Mouse (Mus musculus) kidney, postnatal 0 days (tissue): ENCODE data around the gene Atcay. TPM values are rescaled to one million over a fixed set of nuclear protein-coding genes. Genes with fewer than 3 reads are reported as not detected.

Experiments
- ATAC-seq: fragments of 200-750 bp; cut with Nextera tagmentation; replicated peaks from 2 replicates; pipeline ENCODE4 v1.8.0; 2017; ENCODE audit warnings: low read depth, moderate number of reproducible peaks, moderate TSS enrichment, moderate library complexity; ENCODE audit not compliant: low FRiP score
- DNase-seq: peaks from one replicate; pipeline ENCODE4 v3.0.0-alpha.2; 2016; ENCODE audit warnings: low spot score
- H3K27ac ChIP-seq: fragments of 300-500 bp; sonication (generic); 2 replicates; pipeline ENCODE4 v1.5.1; 2014; ENCODE audit warnings: mild to moderate bottlenecking
- H3K27me3 ChIP-seq: fragments of 300-500 bp; sonication (generic); 2 replicates; pipeline ENCODE4 v1.6.1; 2014; ENCODE audit warnings: low read length, mixed read lengths; ENCODE audit not compliant: insufficient read depth
- H3K36me3 ChIP-seq: fragments of 300-500 bp; sonication (generic); 2 replicates; pipeline ENCODE4 v1.6.1; 2014; ENCODE audit warnings: low read length, mixed read lengths; ENCODE audit not compliant: insufficient read depth
- H3K4me1 ChIP-seq: fragments of 300-500 bp; sonication (generic); replicated peaks from 2 replicates; pipeline ENCODE4 v1.6.1; 2014; ENCODE audit warnings: antibody characterized with exemption, low read length, mixed read lengths; ENCODE audit not compliant: insufficient read depth
- H3K4me2 ChIP-seq: fragments of 300-500 bp; sonication (generic); 2 replicates; pipeline ENCODE4 v1.6.1; 2014; ENCODE audit warnings: mild to moderate bottlenecking, low read length, moderate library complexity, mixed read lengths
- H3K4me3 ChIP-seq: fragments of 300-500 bp; sonication (generic); replicated peaks from 2 replicates; pipeline ENCODE4 v1.5.1; 2014; ENCODE audit warnings: low read depth, low read length
- H3K9ac ChIP-seq: fragments of 300-500 bp; sonication (generic); 2 replicates; pipeline ENCODE4 v1.6.1; 2014; ENCODE audit warnings: low read depth, low read length
- H3K9me3 ChIP-seq: fragments of 300-500 bp; sonication (generic); replicated peaks from 2 replicates; pipeline ENCODE4 v1.6.1; 2016; ENCODE audit warnings: low read length, inconsistent platforms, mixed read lengths
- CTCF ChIP-seq: IDR thresholded peaks from 2 replicates; pipeline ENCODE4 v1.5.1; 2016; ENCODE audit warnings: antibody characterized with exemption, low read depth, mild to moderate bottlenecking, moderate library complexity
- WGBS: fragments of 180-500 bp; shearing (Covaris S2); extraction: QIAGEN DNeasy Blood & Tissue Kit; methylation state at CpG from one replicate; pipeline ENCODE4 v1.1.7; 2014; 5-methylcytosine and 5-hydroxymethylcytosine counted together
- polyA plus RNA-seq: library from polyadenylated mRNA; unstranded; fragments of >200 nt; fragmentation: Nextera tagmentation; extraction: Ambion mirVana; gene quantifications from 2 replicates; pipeline ENCODE4 v1.2.1, GENCODE M21; 2015

Atcay gene
- polyA plus RNA-seq, 1 experiment from 2014 or later = 0.32 TPM

DNA sequence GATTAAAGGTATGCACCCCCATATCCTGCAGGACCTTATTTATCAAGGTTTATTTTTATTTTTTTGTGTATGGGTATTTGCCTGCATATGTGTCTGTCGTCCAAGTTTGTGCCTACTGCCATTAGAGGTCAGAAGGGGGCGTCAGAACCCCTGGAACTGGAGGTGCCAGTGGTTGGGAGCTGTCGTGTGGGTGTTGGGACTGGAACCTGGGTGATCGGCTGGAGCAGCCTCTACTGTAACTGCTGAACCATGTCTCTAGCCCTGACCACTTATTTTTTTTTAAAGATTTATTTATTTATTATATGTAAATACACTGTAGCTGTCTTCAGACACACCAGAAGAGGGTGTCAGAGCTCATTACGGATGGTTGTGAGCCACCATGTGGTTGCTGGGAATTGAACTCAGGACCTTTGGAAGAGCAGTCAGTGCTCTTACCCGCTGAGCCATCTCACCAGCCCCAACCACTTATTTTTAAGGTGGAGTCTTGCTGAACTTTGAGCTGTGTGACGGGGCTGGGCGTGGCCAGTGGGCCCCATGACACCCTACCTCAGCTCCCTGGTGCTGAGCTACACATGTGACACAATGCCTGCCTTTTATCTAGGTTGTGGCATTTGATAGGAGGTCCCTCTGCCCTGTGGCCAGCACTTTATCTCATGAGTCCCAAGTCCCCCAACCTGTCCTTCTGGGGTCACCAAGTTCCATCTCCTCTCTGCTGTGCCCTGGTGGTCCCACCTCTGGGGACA lies 27.5 kb downstream of the Atcay start:
- peak; percentile 35; the same call in 1 of the 2 replicates for ATAC-seq
- no peak overlapping the region for H3K9ac ChIP-seq
- TF ChIP-seq CTCF = no peak
- no peak overlapping the region for H3K4me2 ChIP-seq
- H3K4me1 ChIP-seq = no peaks in the 10 kb centered on the region
- H3K36me3 ChIP-seq = no peaks in the 10 kb centered on the region
- no peaks in the 10 kb centered on the region for H3K9me3 ChIP-seq
- 66% methylated on average over 8 of the region's 8 CpGs for WGBS
- H3K27me3 ChIP-seq = no peaks in the 10 kb centered on the region
- no peak overlapping the region for H3K4me3 ChIP-seq
- DNase-seq = no peak
- H3K27ac ChIP-seq = no peak overlapping the region

DNA sequence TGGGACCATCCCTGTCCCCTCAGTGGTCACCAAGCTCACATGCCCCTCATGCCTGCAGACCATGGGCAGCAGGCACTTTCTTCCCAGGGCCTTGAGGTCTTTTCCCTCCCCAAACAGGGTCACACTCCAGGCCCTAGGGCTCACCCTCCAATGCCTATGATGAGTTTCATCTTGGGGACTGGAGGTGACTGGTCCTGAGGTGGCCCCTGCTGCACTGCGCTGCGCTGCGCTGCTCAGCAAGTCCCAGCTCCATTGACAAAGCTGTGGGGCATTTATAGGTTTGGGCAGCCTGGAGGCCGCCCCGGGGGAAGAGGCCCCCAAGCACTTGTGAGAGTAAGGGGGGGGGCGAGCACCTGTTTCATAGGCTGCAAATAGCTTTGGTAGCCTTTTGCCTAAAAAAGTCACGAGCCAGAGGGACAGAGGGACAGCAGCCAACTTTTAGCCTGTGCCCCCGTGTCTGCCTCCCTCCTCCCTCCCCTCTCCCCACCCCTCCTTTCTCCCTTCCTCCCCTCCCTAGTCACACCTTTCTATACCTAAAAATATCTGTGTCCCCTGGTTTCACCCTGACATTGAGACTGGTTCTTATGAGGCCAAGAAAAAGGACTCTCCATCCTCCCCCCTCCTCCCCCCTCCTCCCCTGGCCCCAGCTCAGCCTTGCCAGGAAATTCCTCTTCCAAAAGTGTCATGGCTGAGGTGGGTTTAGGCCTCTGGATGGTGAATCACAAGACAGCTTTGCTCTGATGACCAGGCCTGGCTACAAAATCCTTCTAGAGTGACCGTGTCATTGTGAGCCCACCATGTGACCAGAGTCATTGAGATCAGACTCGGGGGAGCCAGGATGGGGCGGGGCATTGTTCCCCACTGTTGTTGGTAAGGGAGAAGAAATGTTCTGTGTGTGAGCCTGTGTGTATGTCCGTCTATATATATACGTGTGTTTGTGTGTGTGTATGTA lies 28.6 kb downstream of the Atcay start, which contains the start of gene Nmrk2:
Gene Nmrk2, minus strand, starts transcription at position 245 of the 952 bp plus-strand sequence.
- WGBS = 63% methylated on average over 13 of the region's 13 CpGs
- Histone ChIP-seq H3K9me3 (no peaks in the 10 kb centered on the region), H3K27ac (no peak within 1 kb of the TSS), H3K27me3 (0 out of 2 replicates have a peak, but pooled peaks cover 4% of the 10 kb centered on the region), H3K4me3 (no peak within 1 kb of the TSS), H3K4me1 (no peaks in the 10 kb centered on the region), H3K9ac (no peak within 1 kb of the TSS), H3K36me3 (no peaks in the 10 kb centered on the region), H3K4me2 (no peak within 1 kb of the TSS)
- no peak for TF ChIP-seq CTCF
- no peak for ATAC-seq
- no peak for DNase-seq

DNA sequence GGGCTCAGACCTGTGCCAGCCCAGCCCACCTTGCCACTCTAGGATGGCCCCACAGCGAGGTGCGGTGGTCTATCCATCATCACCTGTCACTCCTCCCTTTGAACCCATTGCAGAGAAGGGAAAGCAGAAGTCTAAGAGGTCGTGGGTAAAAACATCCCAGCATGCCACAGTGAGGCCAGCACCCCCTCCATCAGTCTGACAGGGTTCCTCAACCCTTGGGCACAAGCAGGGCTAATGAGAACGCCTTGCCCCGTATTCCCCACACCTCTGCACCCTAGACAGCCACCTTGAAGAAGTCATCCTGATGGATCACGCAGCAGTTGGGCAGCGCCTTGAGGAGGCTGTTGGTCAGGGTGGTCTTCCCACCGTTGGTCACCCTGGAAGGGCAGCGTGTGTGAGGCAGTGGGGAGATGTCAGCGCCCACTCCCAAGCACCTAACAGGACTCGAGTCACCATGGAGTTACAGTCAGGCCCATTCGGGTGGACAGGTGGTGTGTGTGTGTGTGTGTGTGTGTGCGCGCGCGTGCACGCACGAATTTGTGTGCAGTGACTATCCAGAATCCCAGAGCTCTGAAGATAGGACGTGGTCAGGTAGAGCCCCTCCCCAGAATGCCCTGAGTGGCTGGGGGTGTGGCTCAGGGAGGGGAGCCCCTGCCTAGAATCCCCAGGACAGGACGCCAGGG lies 29.9 kb downstream of the Atcay start:
- no peak for ATAC-seq
- 76% methylated on average over 20 of the region's 20 CpGs for WGBS

DNA sequence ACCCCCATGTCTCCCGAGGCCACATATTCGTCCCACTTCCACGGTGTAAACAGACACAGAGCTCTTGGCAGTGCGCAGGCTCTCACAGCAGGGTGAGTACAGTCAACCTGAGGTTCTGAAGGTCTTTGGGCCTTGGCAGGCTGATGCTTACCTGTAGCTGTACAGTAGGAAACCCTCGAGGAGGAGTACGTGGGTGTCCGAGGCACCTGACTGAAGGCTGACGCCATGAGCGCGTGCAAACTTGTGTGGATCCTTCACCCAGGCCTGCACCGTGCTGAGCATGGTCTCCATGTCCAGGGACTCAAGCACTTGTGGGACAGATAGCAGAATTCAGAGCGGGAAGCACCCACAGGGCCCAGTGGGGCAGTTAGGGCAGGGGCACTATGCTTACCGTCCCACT lies 30.5 kb downstream of the Atcay start:
- H3K27me3 ChIP-seq = 0 out of 2 replicates have a peak, but pooled peaks cover 6% of the 10 kb centered on the region
- DNase-seq (no peak), ATAC-seq (no peak)
- no peak overlapping the region for H3K27ac ChIP-seq
- WGBS = 84% methylated on average over 13 of the region's 13 CpGs
- TF ChIP-seq CTCF = no peak
- no peaks in the 10 kb centered on the region for H3K4me1 ChIP-seq
- no peaks in the 10 kb centered on the region for H3K9me3 ChIP-seq
- H3K4me3 ChIP-seq = no peak overlapping the region
- H3K36me3 ChIP-seq = no peaks in the 10 kb centered on the region
- no peak overlapping the region for H3K9ac ChIP-seq
- no peak overlapping the region for H3K4me2 ChIP-seq

More for the DNA sequence above, 29.9 kb downstream of the Atcay start:
- Histone ChIP-seq H3K27me3 (0 out of 2 replicates have a peak, but pooled peaks cover 4% of the 10 kb centered on the region), H3K9ac (no peak overlapping the region), H3K27ac (no peak overlapping the region), H3K9me3 (no peaks in the 10 kb centered on the region), H3K4me2 (no peak overlapping the region), H3K4me3 (no peak overlapping the region), H3K4me1 (no peaks in the 10 kb centered on the region), H3K36me3 (no peaks in the 10 kb centered on the region)
- DNase-seq = no peak
- no peak for TF ChIP-seq CTCF

DNA sequence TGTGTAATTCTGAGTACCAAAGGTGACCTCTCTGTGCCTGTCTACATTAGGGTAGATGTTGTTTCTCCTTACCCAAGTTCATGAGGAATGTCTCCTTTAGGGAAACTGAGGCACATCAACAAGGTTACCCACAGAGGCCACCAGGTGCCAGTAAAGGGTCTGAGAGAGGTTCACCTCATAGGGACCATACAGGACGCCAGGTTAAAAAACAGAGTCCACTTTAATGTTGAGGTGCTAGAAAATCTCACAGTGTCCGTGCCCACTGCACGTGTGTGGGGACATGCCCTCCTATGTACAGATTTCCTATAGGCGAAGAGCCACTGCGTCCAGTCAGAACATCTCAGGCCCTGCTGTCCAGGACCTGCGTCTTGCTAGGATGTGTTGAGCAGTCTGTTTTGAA lies 31.6 kb downstream of the Atcay start:
- Histone ChIP-seq H3K27ac (no peak overlapping the region), H3K4me2 (no peak overlapping the region), H3K27me3 (0 out of 2 replicates have a peak, but pooled peaks cover 18% of the 10 kb centered on the region), H3K4me3 (no peak overlapping the region), H3K9me3 (no peaks in the 10 kb centered on the region), H3K9ac (no peak overlapping the region), H3K4me1 (no peaks in the 10 kb centered on the region), H3K36me3 (no peaks in the 10 kb centered on the region)
- WGBS = 87% methylated on average over 6 of the region's 6 CpGs
- ATAC-seq = no peak
- TF ChIP-seq CTCF = no peak
- no peak for DNase-seq

DNA sequence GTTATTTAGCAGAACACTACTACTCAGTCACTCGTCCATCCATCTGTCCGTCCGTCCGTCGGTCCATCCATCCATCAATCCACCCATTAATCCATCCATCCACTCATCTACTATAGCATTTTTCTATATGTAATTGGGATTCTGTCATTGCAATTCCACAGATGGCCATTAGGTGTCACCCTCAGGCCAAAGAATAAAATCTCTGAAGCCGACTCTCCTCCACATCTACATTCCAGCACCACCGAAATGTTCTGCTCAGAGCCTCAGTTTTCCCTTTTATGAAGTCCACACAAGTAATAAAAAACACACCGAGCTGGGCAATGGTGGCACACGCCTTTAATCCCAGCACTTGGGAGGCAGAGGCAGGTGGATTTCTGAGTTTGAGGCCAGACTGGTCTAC lies 32.4 kb downstream of the Atcay start:
- ATAC-seq (no peak), DNase-seq (peak; percentile 84)
- Histone ChIP-seq H3K4me1 (no peaks in the 10 kb centered on the region), H3K4me2 (no peak overlapping the region), H3K27ac (no peak overlapping the region), H3K36me3 (no peaks in the 10 kb centered on the region), H3K9ac (no peak overlapping the region), H3K9me3 (no peaks in the 10 kb centered on the region), H3K4me3 (no peak overlapping the region), H3K27me3 (0 out of 2 replicates have a peak, but pooled peaks cover 21% of the 10 kb centered on the region)
- peak; percentile 88 for TF ChIP-seq CTCF
- under 1% methylated on average over 9 of the region's 9 CpGs for WGBS
